Mouse (Mus musculus): ENCODE data around the gene Cnpy3.
"Not testable (repeated sequence)": the region's sequence is repeated elsewhere in the genome, so short reads cannot be mapped to it uniquely, and the experiment has no call there.

Gene Cnpy3

GRCm38 (mm10) chr17:46764916-46765315 lies 12.9 kb upstream of the Cnpy3 start:
- not testable (repeated sequence) for DNase-seq (ENCODE audit: low spot score in 2 of 2)

DNA sequence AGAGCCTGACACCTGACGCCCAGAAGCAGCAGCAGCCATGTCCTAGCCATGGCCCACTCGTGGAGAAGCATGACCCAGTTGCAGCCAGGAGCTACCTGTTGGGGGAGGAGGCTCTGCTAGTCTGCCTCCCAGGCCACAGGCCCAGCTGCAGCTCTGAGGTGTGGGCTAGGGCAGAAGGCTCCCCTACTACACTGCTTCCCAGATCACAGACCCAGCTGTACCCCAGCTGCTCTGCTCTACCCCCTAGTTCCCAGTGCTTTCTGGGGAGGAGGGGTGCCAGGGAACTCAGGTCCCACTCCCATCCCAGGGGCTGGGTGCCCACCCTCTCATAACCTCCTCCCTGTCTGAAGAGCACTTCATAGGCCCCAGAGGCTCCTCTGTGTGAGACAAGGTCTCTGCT lies 11.5 kb upstream of the Cnpy3 start, which contains the start of gene Ptcra:
Gene Ptcra (minus strand): TSS at position 169 of the 400 bp plus-strand sequence.
- peak; percentile 72 to 81 for DNase-seq (ENCODE audit: low spot score in 2 of 2)

- DNase-seq (ENCODE audit: low spot score in 2 of 2), result no peak
Observed at GRCm38 (mm10) chr17:46758753-46759152, 6.7 kb upstream of the Cnpy3 start.

DNA sequence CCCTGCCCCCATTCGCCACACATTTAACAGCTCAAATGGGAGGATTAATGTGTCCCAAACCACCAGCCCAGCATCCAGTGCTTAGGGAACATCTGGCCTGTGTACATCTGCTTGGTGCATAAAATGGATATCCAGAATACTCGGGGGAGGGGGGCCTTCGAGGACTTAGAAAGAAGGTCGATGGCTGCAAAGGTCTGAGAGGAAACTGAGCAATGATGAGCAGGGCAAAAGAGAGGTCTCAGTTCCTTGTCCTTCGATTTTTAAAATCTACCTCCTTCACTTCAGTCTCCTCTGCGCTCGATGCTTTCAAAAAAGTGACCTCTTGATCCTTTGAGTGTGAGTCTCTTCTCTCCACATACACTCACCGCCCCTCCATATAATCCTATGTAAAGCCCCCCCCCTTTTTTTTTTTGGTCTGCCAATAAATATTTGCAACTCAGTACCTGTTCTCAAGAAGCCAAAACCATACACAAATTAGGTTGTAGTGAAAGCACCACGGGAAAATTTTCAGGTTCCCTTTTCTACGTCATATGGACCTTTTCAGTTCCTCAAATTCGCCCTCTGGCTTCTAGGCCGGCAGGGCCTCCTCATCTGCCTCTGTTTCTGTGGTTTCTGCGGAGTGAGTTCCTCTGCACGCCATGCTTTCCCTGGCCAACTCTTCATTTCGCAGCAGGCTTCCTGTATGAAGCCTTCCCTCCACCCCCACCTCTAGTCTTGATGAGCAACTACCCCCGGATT lies 789 bp downstream of the Cnpy3 start:
- DNase-seq (ENCODE audit: low spot score in 2 of 2), result no peak

GRCm38 (mm10) chr17:46750580-46750979 lies 1.4 kb downstream of the Cnpy3 start:
- DNase-seq (ENCODE audit: low spot score in 2 of 2), result no peak

GRCm38 (mm10) chr17:46749282-46749681 lies 2.7 kb downstream of the Cnpy3 start:
- no peak for DNase-seq (ENCODE audit: low spot score in 2 of 2)

DNA sequence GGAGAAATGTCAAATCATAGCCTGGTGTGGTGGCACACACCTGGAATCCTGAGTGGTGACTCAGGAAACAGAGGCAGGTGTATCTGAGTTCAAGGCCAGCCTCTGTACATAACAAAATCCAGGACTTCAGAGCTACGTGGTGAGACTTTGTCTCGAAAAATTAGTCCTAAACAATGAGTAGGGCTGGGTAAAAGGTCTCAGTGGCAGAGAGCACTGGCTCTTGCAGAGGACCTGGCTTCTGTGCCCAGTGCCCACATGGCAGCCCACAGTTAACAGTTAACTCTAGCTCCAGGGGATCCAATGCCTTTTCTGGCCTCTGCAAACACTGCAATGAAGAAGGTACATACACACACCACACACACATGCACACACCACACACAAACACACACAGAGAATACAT lies 4.2 kb downstream of the Cnpy3 start:
- DNase-seq (ENCODE audit: low spot score in 2 of 2), result no peak

- DNase-seq (ENCODE audit: low spot score in 2 of 2), result no peak
Observed at GRCm38 (mm10) chr17:46747234-46747633, 4.8 kb downstream of the Cnpy3 start.

- DNase-seq (ENCODE audit: low spot score in 2 of 2), result no peak
Observed at GRCm38 (mm10) chr17:46745506-46745905, 6.5 kb downstream of the Cnpy3 start.

DNA sequence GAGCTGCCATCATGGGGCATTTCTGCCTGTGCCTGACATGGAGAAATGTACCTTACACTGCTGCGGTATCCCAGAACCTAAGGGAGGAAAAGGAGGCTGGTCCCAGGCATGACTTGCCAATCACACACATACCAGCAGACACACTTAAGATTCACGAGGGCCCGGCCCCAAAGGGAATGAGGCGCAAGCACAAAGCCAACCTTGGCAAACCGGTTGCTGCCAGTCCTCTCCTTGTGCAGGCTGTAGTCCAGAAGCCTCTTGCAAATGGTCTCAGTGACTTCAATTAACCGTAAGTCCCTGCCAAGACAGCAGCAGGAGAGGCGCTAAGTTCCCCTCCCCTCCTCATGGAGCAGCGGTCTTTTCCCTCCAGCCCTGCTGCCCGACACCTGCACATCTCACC lies 9.0 kb downstream of the Cnpy3 start:
- no peak for DNase-seq (ENCODE audit: low spot score in 2 of 2)

GRCm38 (mm10) chr17:46741305-46741704 lies 10.7 kb downstream of the Cnpy3 start:
- DNase-seq (ENCODE audit: low spot score in 2 of 2), result no peak

GRCm38 (mm10) chr17:46736160-46736559 lies 15.9 kb downstream of the Cnpy3 start:
- peak in 1 of 2 experiments; percentile 62 for DNase-seq (ENCODE audit: low spot score in 2 of 2)

DNA sequence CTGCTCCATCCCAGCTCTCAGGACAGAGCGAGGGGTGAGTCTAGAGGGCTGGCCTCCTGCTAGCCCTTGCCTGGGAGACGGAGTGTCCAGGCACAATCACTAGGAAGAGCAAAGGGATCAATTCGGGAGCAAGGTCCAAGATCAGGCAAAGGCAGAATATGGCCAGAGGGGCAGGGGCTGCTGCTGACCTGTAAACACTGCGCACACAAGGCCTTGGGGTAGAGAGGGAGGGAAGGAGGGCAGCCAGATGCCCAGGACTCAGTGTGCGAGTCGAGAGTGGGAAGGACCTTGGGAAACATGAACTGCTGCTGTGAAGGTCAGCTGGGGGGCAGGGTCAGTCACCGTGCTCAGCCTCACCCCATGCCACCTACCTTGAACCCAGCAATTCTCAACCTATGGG lies 16.7 kb downstream of the Cnpy3 start:
- no peak for DNase-seq (ENCODE audit: low spot score in 2 of 2)

DNA sequence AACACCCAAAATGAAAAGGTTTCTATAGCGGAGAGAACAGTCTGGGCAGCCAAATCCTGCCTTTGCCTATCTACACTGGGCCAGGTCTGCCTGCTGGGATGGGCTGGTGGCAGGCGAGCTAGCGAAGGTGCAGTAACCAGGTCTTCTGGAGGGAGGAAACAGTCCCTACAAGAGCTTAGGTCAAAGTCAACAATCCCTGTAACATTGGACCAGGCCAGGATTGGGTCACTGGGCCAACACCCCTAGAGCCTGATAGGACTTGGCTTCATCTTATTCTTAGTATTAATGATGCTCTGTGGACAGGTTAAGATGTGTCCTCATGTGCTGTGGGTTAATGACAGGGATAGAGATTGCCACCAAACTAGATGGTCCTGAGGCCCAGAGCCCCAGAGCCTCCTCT lies 18.0 kb downstream of the Cnpy3 start:
- no peak for DNase-seq (ENCODE audit: low spot score in 2 of 2)

DNA sequence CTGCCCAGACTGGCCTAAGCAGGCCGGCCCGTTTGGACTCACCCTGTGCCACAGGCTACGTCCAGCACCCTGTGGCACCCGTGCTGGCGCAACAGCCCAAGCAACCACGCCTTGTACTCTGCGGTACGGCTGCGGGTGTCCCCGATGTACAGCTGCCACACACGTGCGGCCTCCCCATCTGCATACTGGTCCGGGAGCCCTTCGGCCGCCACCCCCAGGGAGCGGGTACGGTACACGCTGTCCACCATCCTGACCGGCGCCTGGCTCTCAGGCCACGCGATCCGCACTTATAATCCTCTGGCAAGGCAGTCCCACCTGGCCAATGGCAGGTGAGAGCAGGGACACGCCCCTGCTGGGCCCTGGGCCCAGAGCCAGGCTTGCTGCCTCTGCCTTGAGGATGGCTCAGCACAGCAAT lies 23.1 kb downstream of the Cnpy3 start, which contains the start of gene Gnmt:
Gene Gnmt (minus strand): TSS at position 265 of the 415 bp plus-strand sequence.
- no peak for DNase-seq (ENCODE audit: low spot score in 2 of 2)

DNA sequence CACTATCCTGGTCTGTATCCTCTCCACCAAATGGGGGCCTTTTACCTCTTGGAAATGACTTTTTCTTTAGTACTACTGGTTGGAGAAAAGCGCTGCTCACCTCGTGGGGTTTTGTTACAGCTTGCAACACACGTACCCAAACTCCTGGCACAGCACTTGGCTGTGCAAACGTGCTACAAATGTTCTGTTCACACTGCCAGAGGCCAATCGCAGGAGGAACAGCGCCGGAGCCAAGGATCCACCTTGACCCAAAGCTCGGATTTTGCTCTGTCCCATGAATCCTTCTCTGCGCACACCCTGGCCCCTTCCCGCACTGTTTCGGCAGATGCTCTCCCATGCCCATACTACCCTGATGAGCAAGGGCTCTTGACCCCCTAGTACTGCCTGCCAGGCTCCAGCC lies 23.5 kb downstream of the Cnpy3 start:
- DNase-seq (ENCODE audit: low spot score in 2 of 2), result no peak

- no peak for DNase-seq (ENCODE audit: low spot score in 2 of 2)
Observed at GRCm38 (mm10) chr17:46728021-46728420, 24.0 kb downstream of the Cnpy3 start.

DNA sequence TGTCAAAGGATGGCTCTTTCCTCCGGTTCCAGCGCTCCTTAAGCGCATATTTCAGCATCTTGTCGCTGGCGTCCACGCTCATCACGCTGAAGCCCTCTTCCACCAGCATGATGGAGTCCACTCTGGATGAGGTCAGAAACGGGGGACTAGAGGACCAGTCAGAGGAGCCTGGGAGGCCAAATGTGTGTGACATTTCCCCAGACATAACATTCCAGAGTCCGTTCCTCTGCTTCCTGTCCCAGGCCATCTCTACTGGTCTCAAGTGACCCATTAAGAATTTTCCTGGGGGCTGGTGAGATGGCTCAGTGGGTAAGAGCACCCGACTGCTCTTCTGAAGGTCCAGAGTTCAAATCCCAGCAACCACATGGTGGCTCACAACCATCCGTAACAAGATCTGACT lies 24.7 kb downstream of the Cnpy3 start:
- DNase-seq (ENCODE audit: low spot score in 2 of 2), result no peak

GRCm38 (mm10) chr17:46725731-46726645 lies 26.0 kb downstream of the Cnpy3 start:
- DNase-seq (ENCODE audit: low spot score in 2 of 2), result no peak

DNA sequence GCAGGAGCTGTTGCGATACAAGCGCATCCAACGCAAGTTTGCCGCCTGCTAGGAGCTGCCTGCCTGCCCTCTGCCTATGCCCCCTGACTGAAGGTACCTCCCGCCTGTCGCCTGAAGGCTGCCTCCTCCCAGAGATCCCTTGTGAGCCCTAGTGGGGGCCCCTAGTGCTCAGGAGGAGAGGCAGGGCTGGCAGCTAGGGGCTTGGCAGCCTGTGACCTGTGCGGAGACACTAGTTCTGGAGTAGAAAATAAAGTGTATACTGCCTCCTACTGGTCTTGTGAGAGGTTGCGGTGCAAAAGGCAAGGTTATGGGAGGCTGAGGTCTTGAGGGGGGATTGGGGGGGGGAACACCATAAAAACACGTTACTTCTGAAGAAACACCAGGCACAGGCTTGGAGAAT lies 26.7 kb downstream of the Cnpy3 start:
- DNase-seq (ENCODE audit: low spot score in 2 of 2), result peak; percentile 58 to 64

DNA sequence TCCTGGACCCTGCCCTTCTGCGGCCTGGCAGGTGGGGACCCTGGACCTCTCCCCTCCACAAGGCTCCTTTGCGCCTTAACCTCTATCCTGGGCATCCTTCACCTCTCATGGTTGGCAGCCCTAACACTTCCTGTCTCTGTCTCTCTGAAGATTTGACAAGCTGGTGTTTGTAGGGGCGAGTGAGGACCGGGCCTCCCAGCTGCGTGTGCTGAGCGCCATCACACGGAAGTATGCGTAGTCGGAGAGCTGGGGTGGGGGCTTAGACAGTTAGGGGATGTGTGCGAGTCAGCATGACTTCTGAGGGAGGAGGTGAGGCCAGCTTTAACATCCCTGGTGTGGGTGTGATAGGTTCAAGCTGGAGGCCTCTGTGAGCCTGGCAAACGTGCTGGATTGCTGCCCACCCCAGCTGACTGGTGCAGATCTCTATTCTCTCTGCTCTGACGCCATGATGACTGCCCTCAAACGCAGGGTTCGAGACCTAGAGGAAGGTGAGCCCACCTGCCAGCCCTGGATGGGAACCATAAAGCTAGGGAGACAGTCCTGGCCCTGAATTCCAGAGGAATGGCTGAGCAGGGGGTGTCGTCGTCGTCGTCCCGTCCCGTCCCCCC lies 27.4 kb downstream of the Cnpy3 start:
- DNase-seq (ENCODE audit: low spot score in 2 of 2), result no peak

DNA sequence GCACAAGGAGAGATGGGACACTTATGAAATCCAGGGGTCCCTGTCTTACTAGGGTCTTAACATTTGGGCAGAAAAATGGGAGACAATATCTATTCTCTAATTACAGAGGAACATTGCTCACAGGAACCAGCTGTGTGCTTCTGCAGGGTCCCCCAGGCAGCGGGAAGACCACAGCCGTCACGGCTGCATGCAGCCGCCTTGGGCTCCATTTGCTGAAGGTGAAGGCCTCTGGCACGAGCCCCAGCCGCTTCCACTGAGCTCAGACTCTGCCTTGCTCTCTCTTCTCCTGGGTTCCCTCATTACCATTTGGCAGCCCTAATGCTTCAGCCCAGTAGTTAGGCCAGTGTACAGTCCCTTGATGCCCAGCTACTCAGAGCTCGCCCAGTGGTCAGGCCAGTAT lies 30.9 kb downstream of the Cnpy3 start:
- DNase-seq (ENCODE audit: low spot score in 2 of 2), result no peak
